In genomic region chr3:143646836-143647235, GRCm38 (mm10) we compare ENCODE assay signal across 12 mouse cellular contexts.
DNase-seq lines count a peak whose midpoint lies in the region; ATAC-seq lines count a peak whose summit lies in the region.
"Had no signal": no experiment of that assay in that cellular context is flagged by ENCODE, and none has a peak within 500 bp of the region (broad histone marks: within the 10 kb centered on the region; RNA-seq: fewer than 3 reads in every experiment).

No protein-coding gene starts in this region.

- peak overlapping the region; percentile 1; the same call in 1 of the 2 replicates for H3K27ac ChIP-seq in kidney, embryonic 14.5 days (ENCODE audit: low read depth, low read length)
- H3K27ac ChIP-seq in hindbrain, embryonic 14.5 days = no peak overlapping the region
- H3K27ac ChIP-seq in hindbrain, embryonic 16.5 days (ENCODE audit: low read depth, low read length) = no peak overlapping the region
- H3K27ac ChIP-seq in heart, embryonic 12.5 days (ENCODE audit: poor library complexity, severe bottlenecking) = no peak overlapping the region
- H3K27ac ChIP-seq: heart, embryonic 13.5 days; macrophage had no signal

- no peaks in the 10 kb centered on the region for H3K9me3 ChIP-seq in kidney, embryonic 14.5 days (ENCODE audit: control insufficient read depth, low read length)
- no peaks in the 10 kb centered on the region for H3K9me3 ChIP-seq in hindbrain, embryonic 14.5 days (ENCODE audit: control insufficient read depth, low read length)
- no peaks in the 10 kb centered on the region for H3K9me3 ChIP-seq in hindbrain, embryonic 16.5 days (ENCODE audit: control insufficient read depth, low read length)
- no peaks in the 10 kb centered on the region for H3K9me3 ChIP-seq in heart, embryonic 12.5 days (replicated peaks)
- H3K9me3 ChIP-seq: heart, embryonic 13.5 days had no signal

- 33% methylated on average over 7 of the region's 7 CpGs for WGBS in kidney, embryonic 14.5 days
- WGBS in hindbrain, embryonic 14.5 days = 67% methylated on average over 7 of the region's 7 CpGs
- 67% methylated on average over 7 of the region's 7 CpGs for WGBS in hindbrain, embryonic 16.5 days
- WGBS in heart, embryonic 12.5 days = 43% methylated on average over 7 of the region's 7 CpGs

- no peak overlapping the region for H3K4me2 ChIP-seq in kidney, embryonic 14.5 days (replicated peaks; ENCODE audit: low read depth, low read length)
- H3K4me2 ChIP-seq in hindbrain, embryonic 14.5 days (replicated peaks) = no peak overlapping the region
- H3K4me2 ChIP-seq in hindbrain, embryonic 16.5 days (ENCODE audit: low read length) = no peak overlapping the region
- no peak overlapping the region for H3K4me2 ChIP-seq in heart, embryonic 12.5 days
- H3K4me2 ChIP-seq: heart, embryonic 13.5 days had no signal

- no peaks in the 10 kb centered on the region for H3K4me1 ChIP-seq in kidney, embryonic 14.5 days (ENCODE audit: control insufficient read depth, insufficient read depth, low read length)
- H3K4me1 ChIP-seq in hindbrain, embryonic 14.5 days (replicated peaks; ENCODE audit: control insufficient read depth, insufficient read depth, low read length) = no peaks in the 10 kb centered on the region
- no peaks in the 10 kb centered on the region for H3K4me1 ChIP-seq in hindbrain, embryonic 16.5 days (ENCODE audit: control insufficient read depth, insufficient read depth, low read depth, low read length)
- peaks cover 7% of the 10 kb centered on the region; the same call in 1 of the 2 replicates for H3K4me1 ChIP-seq in heart, embryonic 12.5 days (replicated peaks)

- peak; percentile 32; the same call in 1 of the 2 replicates for ATAC-seq in kidney, embryonic 14.5 days (ENCODE audit: low FRiP score, low TSS enrichment)
- ATAC-seq in common myeloid progenitor, adult 5-6 weeks (replicated peaks; ENCODE audit: low read depth, poor library complexity, severe bottlenecking) = peak; percentile 98
- peak; percentile 88 for ATAC-seq in megakaryocyte progenitor cell, adult 5-6 weeks (replicated peaks; ENCODE audit: poor library complexity)
- ATAC-seq in hindbrain, embryonic 14.5 days (ENCODE audit: low FRiP score) = no peak
- ATAC-seq in hindbrain, embryonic 16.5 days = no peak
- ATAC-seq in heart, embryonic 12.5 days (ENCODE audit: insufficient number of reproducible peaks, low FRiP score) = no peak
- ATAC-seq: forebrain, embryonic 16.5 days had no signal

- H3K4me3 ChIP-seq in kidney, embryonic 14.5 days (ENCODE audit: low read length) = no peak overlapping the region
- H3K4me3 ChIP-seq in hindbrain, embryonic 14.5 days (replicated peaks; ENCODE audit: low read length) = no peak overlapping the region
- H3K4me3 ChIP-seq in hindbrain, embryonic 16.5 days (ENCODE audit: low read length) = no peak overlapping the region
- H3K4me3 ChIP-seq in heart, embryonic 12.5 days = no peak overlapping the region
- H3K4me3 ChIP-seq: heart, embryonic 13.5 days had no signal

- no peaks in the 10 kb centered on the region for H3K27me3 ChIP-seq in kidney, embryonic 14.5 days (ENCODE audit: control insufficient read depth, insufficient read depth, low read length)
- no peaks in the 10 kb centered on the region for H3K27me3 ChIP-seq in hindbrain, embryonic 14.5 days (ENCODE audit: control insufficient read depth, insufficient read depth, low read length)
- H3K27me3 ChIP-seq in hindbrain, embryonic 16.5 days (replicated peaks; ENCODE audit: control insufficient read depth, insufficient read depth, low read length) = no peaks in the 10 kb centered on the region
- H3K27me3 ChIP-seq in heart, embryonic 12.5 days (replicated peaks) = no peaks in the 10 kb centered on the region
- H3K27me3 ChIP-seq: heart, embryonic 13.5 days had no signal

- DNase-seq in kidney, postnatal 10 days = no peak
- DNase-seq in thymus, adult 18-20 months = peak; percentile 33 to 60
- DNase-seq in hindbrain, embryonic 14.5 days (ENCODE audit: low spot score) = no peak
- DNase-seq: cerebellum, adult 9-11 months had no signal

- no peaks in the 10 kb centered on the region for H3K36me3 ChIP-seq in kidney, embryonic 14.5 days (ENCODE audit: control insufficient read depth, insufficient read depth, low read length)
- H3K36me3 ChIP-seq in hindbrain, embryonic 14.5 days (replicated peaks; ENCODE audit: control insufficient read depth, insufficient read depth) = no peaks in the 10 kb centered on the region
- H3K36me3 ChIP-seq in hindbrain, embryonic 16.5 days (ENCODE audit: control insufficient read depth, insufficient read depth, low read length) = no peaks in the 10 kb centered on the region
- H3K36me3 ChIP-seq in heart, embryonic 12.5 days = no peaks in the 10 kb centered on the region
- H3K36me3 ChIP-seq: heart, embryonic 13.5 days had no signal

- no peak overlapping the region for H3K9ac ChIP-seq in kidney, embryonic 14.5 days (ENCODE audit: low read depth, low read length)
- H3K9ac ChIP-seq in hindbrain, embryonic 14.5 days = no peak overlapping the region
- H3K9ac ChIP-seq in hindbrain, embryonic 16.5 days (ENCODE audit: low read depth, low read length) = no peak overlapping the region
- no peak overlapping the region for H3K9ac ChIP-seq in heart, embryonic 12.5 days
- H3K9ac ChIP-seq: heart, embryonic 13.5 days had no signal

Comparison
In these comparisons a context has a peak if more than half of its experiments do, and no peak if none do; other contexts are left out.
1. ATAC-seq: peak in kidney, embryonic 14.5 days (single experiment), common myeloid progenitor, adult 5-6 weeks (single experiment) and megakaryocyte progenitor cell, adult 5-6 weeks (single experiment); none in hindbrain, embryonic 14.5 days (single experiment), hindbrain, embryonic 16.5 days (single experiment) and heart, embryonic 12.5 days (single experiment).
2. DNase-seq: peak in thymus, adult 18-20 months (2 of 2); none in kidney, postnatal 10 days (single experiment) and hindbrain, embryonic 14.5 days (single experiment).